Mouse (Mus musculus) stomach, embryonic 14.5 days (tissue): Measurements from ENCODE around the gene Psmd1. TPM values are rescaled to one million over a fixed set of nuclear protein-coding genes. Genes with fewer than 3 reads are reported as not detected.

Source experiments
- ATAC-seq: fragments of 200-750 bp; cut with Nextera tagmentation; 2 replicates; pipeline ENCODE4 v1.8.0; 2017; ENCODE audit warnings: low read depth, moderate TSS enrichment; ENCODE audit not compliant: insufficient number of reproducible peaks, insufficient read depth, low FRiP score
- H3K27ac ChIP-seq: fragments of 300-500 bp; sonication (generic); 2 replicates; pipeline ENCODE4 v1.5.1; 2014; ENCODE audit warnings: mild to moderate bottlenecking, low read length, moderate library complexity, mixed read lengths
- H3K27me3 ChIP-seq: fragments of 300-500 bp; sonication (generic); 2 replicates; pipeline ENCODE4 v1.6.1; 2014; ENCODE audit warnings: low read length, control low read depth, mixed read lengths; ENCODE audit not compliant: control insufficient read depth, insufficient read depth
- H3K36me3 ChIP-seq: fragments of 300-500 bp; sonication (generic); 2 replicates; pipeline ENCODE4 v1.6.1; 2014; ENCODE audit warnings: mild to moderate bottlenecking, control low read depth, low read length, moderate library complexity, mixed read lengths; ENCODE audit not compliant: control insufficient read depth, insufficient read depth
- H3K4me1 ChIP-seq: fragments of 300-500 bp; sonication (generic); 2 replicates; pipeline ENCODE4 v1.6.1; 2014; ENCODE audit warnings: low read length, control low read depth, mixed read lengths; ENCODE audit not compliant: control insufficient read depth, insufficient read depth
- H3K4me2 ChIP-seq: fragments of 300-500 bp; sonication (generic); replicated peaks from 2 replicates; pipeline ENCODE4 v1.6.1; 2014; ENCODE audit warnings: low read depth, low read length, control low read depth
- H3K4me3 ChIP-seq: fragments of 300-500 bp; sonication (generic); 2 replicates; pipeline ENCODE4 v1.5.1; 2014; ENCODE audit warnings: low read depth, low read length, control low read depth
- H3K9ac ChIP-seq: fragments of 300-500 bp; sonication (generic); replicated peaks from 2 replicates; pipeline ENCODE4 v1.6.1; 2014; ENCODE audit warnings: low read depth, mild to moderate bottlenecking, control low read depth, low read length, moderate library complexity, mixed read lengths
- H3K9me3 ChIP-seq: fragments of 300-500 bp; sonication (generic); 2 replicates; pipeline ENCODE4 v1.6.1; 2016; ENCODE audit warnings: low read depth, low read length, control low read depth; ENCODE audit not compliant: control insufficient read depth
- WGBS: fragments of 180-500 bp; shearing (Covaris S2); extraction: QIAGEN DNeasy Blood & Tissue Kit; methylation state at CpG from one replicate; pipeline ENCODE4 v1.1.7; 2014; 5-methylcytosine and 5-hydroxymethylcytosine counted together
- polyA plus RNA-seq: library from polyadenylated mRNA; unstranded; fragments of >200 nt; fragmentation: Nextera tagmentation; extraction: Ambion mirVana; gene quantifications from 2 replicates; pipeline ENCODE4 v1.2.1, GENCODE M21; 2014

Psmd1 gene
- polyA plus RNA-seq, 1 experiment from 2014 or later = 154 TPM

- Histone ChIP-seq H3K27me3 (no peaks in the 10 kb centered on the region), H3K4me3 (no peak within 1 kb of the TSS), H3K36me3 (peaks cover under 1% of the 10 kb centered on the region), H3K9me3 (no peaks in the 10 kb centered on the region), H3K27ac (0 out of 2 replicates have a peak within 1 kb of the TSS, but pooled peaks have one; percentile 1), H3K4me2 (no peak within 1 kb of the TSS), H3K4me1 (no peaks in the 10 kb centered on the region), H3K9ac (no peak within 1 kb of the TSS)
- ATAC-seq = peak; percentile 63; the same call in 1 of the 2 replicates
- 43% methylated on average over 6 of the region's 6 CpGs for WGBS
Measured at GRCm38 (mm10) chr1:86111779-86112178, 47.6 kb downstream of the Psmd1 start, which contains the start of gene Htr2b. Htr2b (minus strand) TSS chr1:86111970.

DNA sequence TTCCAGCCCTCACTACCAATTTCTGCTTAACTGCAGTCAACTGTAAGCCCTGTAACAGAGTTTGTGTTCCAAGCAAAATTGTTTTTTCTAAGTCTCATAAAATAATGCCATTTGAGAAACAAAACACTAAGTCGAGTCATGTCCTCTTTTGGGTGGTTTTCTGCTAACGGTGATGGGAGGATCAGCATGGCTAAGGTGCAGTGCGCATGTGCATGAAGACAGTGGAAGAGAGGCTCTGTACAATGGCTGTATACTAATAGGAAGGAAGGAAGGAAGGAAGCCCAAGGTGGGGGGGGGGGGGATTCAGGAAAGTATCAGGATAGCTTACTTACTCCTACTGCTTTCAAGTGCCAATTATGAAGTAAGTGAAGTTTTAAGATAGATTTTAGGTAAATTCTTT is 50.0 kb downstream of the Psmd1 start:
- no peaks in the 10 kb centered on the region for H3K9me3 ChIP-seq
- no peak overlapping the region for H3K4me3 ChIP-seq
- WGBS = 86% methylated on average over 3 of the region's 3 CpGs
- ATAC-seq = no peak
- no peak overlapping the region for H3K27ac ChIP-seq
- H3K4me1 ChIP-seq = no peaks in the 10 kb centered on the region
- no peaks in the 10 kb centered on the region for H3K27me3 ChIP-seq
- no peak overlapping the region for H3K4me2 ChIP-seq
- peaks cover 10% of the 10 kb centered on the region for H3K36me3 ChIP-seq
- H3K9ac ChIP-seq = no peak overlapping the region

- Histone ChIP-seq H3K36me3 (peaks cover 30% of the 10 kb centered on the region), H3K27ac (no peak overlapping the region), H3K4me3 (no peak overlapping the region), H3K4me1 (no peaks in the 10 kb centered on the region), H3K9ac (no peak overlapping the region), H3K9me3 (no peaks in the 10 kb centered on the region), H3K4me2 (no peak overlapping the region), H3K27me3 (no peaks in the 10 kb centered on the region)
- WGBS = 87% methylated on average over 4 of the region's 4 CpGs
- ATAC-seq = no peak
Measured at GRCm38 (mm10) chr1:86119549-86119948, 55.4 kb downstream of the Psmd1 start.

- WGBS = 94% methylated on average over 2 of the region's 2 CpGs
- no peak for ATAC-seq
- H3K4me3 ChIP-seq = no peak overlapping the region
- no peaks in the 10 kb centered on the region for H3K9me3 ChIP-seq
- H3K27ac ChIP-seq = no peak overlapping the region
- H3K4me2 ChIP-seq = no peak overlapping the region
- no peaks in the 10 kb centered on the region for H3K4me1 ChIP-seq
- H3K36me3 ChIP-seq = peaks cover 53% of the 10 kb centered on the region
- no peak overlapping the region for H3K9ac ChIP-seq
- H3K27me3 ChIP-seq = no peaks in the 10 kb centered on the region
Measured at GRCm38 (mm10) chr1:86126036-86126435, 61.8 kb downstream of the Psmd1 start.

- Histone ChIP-seq H3K27me3 (no peaks in the 10 kb centered on the region), H3K9me3 (no peaks in the 10 kb centered on the region), H3K4me3 (no peak within 1 kb of the TSS), H3K36me3 (peaks cover 61% of the 10 kb centered on the region), H3K9ac (no peak within 1 kb of the TSS), H3K27ac (no peak within 1 kb of the TSS), H3K4me1 (no peaks in the 10 kb centered on the region), H3K4me2 (no peak within 1 kb of the TSS)
- WGBS = 92% methylated on average over 4 of the region's 4 CpGs
- ATAC-seq = no peak
Measured at GRCm38 (mm10) chr1:86133337-86133736, 69.2 kb downstream of the Psmd1 start, which contains the start of gene Gm21972. Gm21972 (plus strand) TSS chr1:86133637.

DNA sequence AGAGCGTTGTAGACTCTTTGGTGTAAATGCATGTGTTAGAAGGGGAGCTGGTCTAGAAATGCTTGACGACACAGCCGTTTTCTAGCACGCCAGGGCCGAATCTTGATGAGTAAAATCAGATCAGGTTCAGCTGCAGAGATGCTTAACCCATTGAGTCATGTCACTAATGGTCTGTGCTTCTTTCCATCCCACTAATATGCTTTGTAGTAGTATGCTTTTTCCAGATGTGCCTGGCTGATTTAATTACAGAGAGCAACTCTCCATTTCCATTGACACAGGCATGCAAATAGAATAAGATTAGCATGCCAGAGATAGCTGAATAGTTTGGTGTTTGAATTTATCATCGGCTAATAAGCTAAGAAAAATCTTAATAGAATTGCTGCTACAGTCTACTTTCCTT is 71.1 kb downstream of the Psmd1 start:
- Histone ChIP-seq H3K9ac (no peak overlapping the region), H3K36me3 (peaks cover 61% of the 10 kb centered on the region), H3K27ac (no peak overlapping the region), H3K9me3 (no peaks in the 10 kb centered on the region), H3K4me1 (no peaks in the 10 kb centered on the region), H3K27me3 (no peaks in the 10 kb centered on the region), H3K4me3 (no peak overlapping the region), H3K4me2 (no peak overlapping the region)
- ATAC-seq = no peak
- 89% methylated on average over 6 of the region's 6 CpGs for WGBS

- H3K27ac ChIP-seq = no peak overlapping the region
- H3K4me1 ChIP-seq = no peaks in the 10 kb centered on the region
- 89% methylated on average over 3 of the region's 3 CpGs for WGBS
- no peak overlapping the region for H3K4me3 ChIP-seq
- no peak overlapping the region for H3K4me2 ChIP-seq
- no peaks in the 10 kb centered on the region for H3K9me3 ChIP-seq
- no peak for ATAC-seq
- no peaks in the 10 kb centered on the region for H3K27me3 ChIP-seq
- no peak overlapping the region for H3K9ac ChIP-seq
- H3K36me3 ChIP-seq = peaks cover 31% of the 10 kb centered on the region
Measured at GRCm38 (mm10) chr1:86141081-86141480, 76.9 kb downstream of the Psmd1 start.

DNA sequence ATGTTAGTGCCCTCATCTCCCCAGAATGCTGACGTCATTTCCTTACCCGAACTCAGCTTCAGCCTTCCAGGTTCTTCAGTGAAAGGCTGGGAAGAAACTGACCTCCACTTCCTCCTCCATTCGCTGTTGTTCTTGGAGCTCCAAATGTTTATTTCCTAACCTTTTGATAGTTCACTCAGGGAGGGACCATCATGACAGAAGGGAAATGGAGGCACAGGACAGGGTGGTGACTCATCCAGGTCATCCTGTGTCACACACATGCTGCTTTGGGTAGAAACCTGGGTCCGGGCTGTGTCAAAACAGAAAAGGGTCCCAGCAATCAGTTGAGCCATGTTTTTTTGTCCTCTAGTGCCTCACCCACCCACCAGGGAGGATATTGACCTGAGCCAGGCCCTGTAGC is 79.0 kb downstream of the Psmd1 start:
- Histone ChIP-seq H3K36me3 (peaks cover 22% of the 10 kb centered on the region), H3K27me3 (no peaks in the 10 kb centered on the region), H3K4me2 (no peak overlapping the region), H3K27ac (no peak overlapping the region), H3K4me1 (no peaks in the 10 kb centered on the region), H3K9ac (no peak overlapping the region), H3K4me3 (no peak overlapping the region), H3K9me3 (no peaks in the 10 kb centered on the region)
- ATAC-seq = no peak
- 79% methylated on average over 4 of the region's 4 CpGs for WGBS
